Mouse (Mus musculus) activated CD4-positive, CD25-positive, alpha-beta regulatory T cell, adult 4 months (primary cell): ENCODE data around the gene Lpin2. TPM values are rescaled to one million over a fixed set of nuclear protein-coding genes. Genes with fewer than 3 reads are reported as not detected.

Experiments used
- ATAC-seq: one replicate; pipeline ENCODE4 v1.8.0; 2017
- polyA plus RNA-seq, 2 experiments: library from polyadenylated mRNA; unstranded; fragments of 100-300 nt; shearing (Covaris generic); gene quantifications; one replicate each; pipeline ENCODE4 v1.2.1; 2017

The Lpin2 gene
- polyA plus RNA-seq, 2 experiments from 2014 or later, result 15.2 to 26.6 TPM

- no peak for ATAC-seq
Observed at GRCm38 (mm10) chr17:71233210-71233609, 50.9 kb downstream of the Lpin2 start.

GRCm38 (mm10) chr17:71234041-71234594, 51.8 kb downstream of the Lpin2 start:
- no peak for ATAC-seq

- ATAC-seq, result no peak
Observed at GRCm38 (mm10) chr17:71235229-71235958, 53.0 kb downstream of the Lpin2 start.

GRCm38 (mm10) chr17:71238494-71238893, 56.1 kb downstream of the Lpin2 start:
- ATAC-seq, result no peak

GRCm38 (mm10) chr17:71240811-71241210, 58.5 kb downstream of the Lpin2 start:
- ATAC-seq, result no peak

- no peak for ATAC-seq
Observed at GRCm38 (mm10) chr17:71242666-71243065, 60.3 kb downstream of the Lpin2 start.

GRCm38 (mm10) chr17:71245133-71245532, 62.8 kb downstream of the Lpin2 start:
- no peak for ATAC-seq

- no peak for ATAC-seq
Observed at GRCm38 (mm10) chr17:71246022-71246421, 63.7 kb downstream of the Lpin2 start.

- ATAC-seq, result no peak
Observed at GRCm38 (mm10) chr17:71248963-71249362, 66.6 kb downstream of the Lpin2 start.

GRCm38 (mm10) chr17:71250046-71250445, 67.7 kb downstream of the Lpin2 start:
- no peak for ATAC-seq

- ATAC-seq, result no peak
Observed at GRCm38 (mm10) chr17:71250819-71251600, 68.7 kb downstream of the Lpin2 start.

GRCm38 (mm10) chr17:71251601-71252001, 69.2 kb downstream of the Lpin2 start:
- ATAC-seq, result no peak

GRCm38 (mm10) chr17:71252101-71252500, 69.7 kb downstream of the Lpin2 start:
- ATAC-seq, result no peak

GRCm38 (mm10) chr17:71253391-71253790, 71.0 kb downstream of the Lpin2 start:
- ATAC-seq, result no peak

GRCm38 (mm10) chr17:71254106-71254505, 71.7 kb downstream of the Lpin2 start:
- ATAC-seq, result no peak

- no peak for ATAC-seq
Observed at GRCm38 (mm10) chr17:71254736-71255135, 72.4 kb downstream of the Lpin2 start.

- ATAC-seq, result no peak
Observed at GRCm38 (mm10) chr17:71256068-71256615, 73.8 kb downstream of the Lpin2 start.

GRCm38 (mm10) chr17:71256806-71257536, 74.6 kb downstream of the Lpin2 start:
- ATAC-seq, result no peak

- ATAC-seq, result no peak
Observed at GRCm38 (mm10) chr17:71259727-71260126, 77.4 kb downstream of the Lpin2 start.

GRCm38 (mm10) chr17:71260658-71261057, 78.3 kb downstream of the Lpin2 start:
- no peak for ATAC-seq

- no peak for ATAC-seq
Observed at GRCm38 (mm10) chr17:71263136-71263535, 80.8 kb downstream of the Lpin2 start.

- ATAC-seq, result no peak
Observed at GRCm38 (mm10) chr17:71264739-71265138, 82.4 kb downstream of the Lpin2 start.
